Comparison of ENCODE assay signal across 6 mouse cellular contexts in genomic region chr19:54460426-54461170, GRCm38 (mm10).
"Had no signal": no experiment of that assay in that cellular context is flagged by ENCODE, and none has a peak within 500 bp of the region (broad histone marks: within the 10 kb centered on the region; RNA-seq: fewer than 3 reads in every experiment).

No protein-coding gene starts in this region.

- DNase-seq: kidney, adult 18-20 months; kidney, postnatal 10 days; kidney, postnatal 4 days; lung, adult 18-20 months; thymus, adult 18-20 months; thymus, postnatal 14 days had no signal
